Mouse (Mus musculus) forebrain, embryonic 14.5 days (tissue): ENCODE results near the gene Gm11444. TPM values are rescaled to one million over a fixed set of nuclear protein-coding genes. Genes with fewer than 3 reads are reported as not detected.

Source experiments
- ATAC-seq: fragments of 200-750 bp; cut with Nextera tagmentation; 2 replicates; pipeline ENCODE4 v1.8.0; 2017; ENCODE audit warnings: mild to moderate bottlenecking, moderate library complexity
- DNase-seq: peaks from one replicate; pipeline ENCODE4 v3.0.0-alpha.2; 2015; ENCODE audit warnings: low spot score
- H3K27ac ChIP-seq: fragments of 300-500 bp; sonication (generic); 2 replicates; pipeline ENCODE4 v1.5.1; 2014; ENCODE audit warnings: low read depth, mild to moderate bottlenecking, control low read depth, low read length, moderate library complexity
- H3K27me3 ChIP-seq: fragments of 300-500 bp; sonication (generic); replicated peaks from 2 replicates; pipeline ENCODE4 v1.6.1; 2014; ENCODE audit warnings: low read length, control low read depth, mixed read lengths; ENCODE audit not compliant: control insufficient read depth, insufficient read depth
- H3K36me3 ChIP-seq: fragments of 300-500 bp; sonication (generic); 2 replicates; pipeline ENCODE4 v1.6.1; 2014; ENCODE audit warnings: low read length, control low read depth; ENCODE audit not compliant: control insufficient read depth, insufficient read depth
- H3K4me1 ChIP-seq: fragments of 300-500 bp; sonication (generic); 2 replicates; pipeline ENCODE4 v1.6.1; 2014; ENCODE audit warnings: antibody characterized with exemption, low read length, control low read depth; ENCODE audit not compliant: control insufficient read depth, insufficient read depth
- H3K4me2 ChIP-seq: fragments of 300-500 bp; sonication (generic); 2 replicates; pipeline ENCODE4 v1.6.1; 2014; ENCODE audit warnings: mild to moderate bottlenecking, control low read depth, low read length
- H3K4me3 ChIP-seq: fragments of 300-500 bp; sonication (generic); 2 replicates; pipeline ENCODE4 v1.5.1; 2014; ENCODE audit warnings: low read depth, low read length, control low read depth
- H3K9ac ChIP-seq: fragments of 300-500 bp; sonication (generic); 2 replicates; pipeline ENCODE4 v1.6.1; 2014; ENCODE audit warnings: mild to moderate bottlenecking, low read length, control low read depth, moderate library complexity
- H3K9me3 ChIP-seq: fragments of 300-500 bp; sonication (generic); replicated peaks from 2 replicates; pipeline ENCODE4 v1.6.1; 2016; ENCODE audit warnings: low read length, control low read depth, mixed read lengths; ENCODE audit not compliant: control insufficient read depth
- WGBS: fragments of 180-500 bp; shearing (Covaris S2); extraction: QIAGEN DNeasy Blood & Tissue Kit; methylation state at CpG from one replicate; pipeline ENCODE4 v1.1.7; 2014; 5-methylcytosine and 5-hydroxymethylcytosine counted together
- polyA plus RNA-seq: library from polyadenylated mRNA; unstranded; fragments of >200 nt; fragmentation: Nextera tagmentation; extraction: Ambion mirVana; gene quantifications from 2 replicates; pipeline ENCODE4 v1.2.1, GENCODE M21; 2014

The Gm11444 gene
- polyA plus RNA-seq, 1 experiment from 2014 or later: not detected

- peaks cover 9% of the 10 kb centered on the region for H3K4me1 ChIP-seq
- no peak overlapping the region for H3K27ac ChIP-seq
- no peak overlapping the region for H3K4me2 ChIP-seq
- 3% methylated on average over 20 of the region's 20 CpGs for WGBS
- no peak overlapping the region for H3K9ac ChIP-seq
- H3K27me3 ChIP-seq: peaks cover 95% of the 10 kb centered on the region
- 0 out of 2 replicates have a peak overlapping the region, but pooled peaks have one; percentile 10 for H3K4me3 ChIP-seq
- no peaks in the 10 kb centered on the region for H3K36me3 ChIP-seq
- DNase-seq: no peak
- H3K9me3 ChIP-seq: no peaks in the 10 kb centered on the region
- ATAC-seq: no peak
These were observed 11.5 kb downstream of the Gm11444 start for GRCm38 (mm10) chr11:85838424-85839257.

- H3K27me3 ChIP-seq: peaks cover 87% of the 10 kb centered on the region
- under 1% methylated on average over 67 of the region's 67 CpGs for WGBS
- peak overlapping the region; percentile 20; the same call in 1 of the 2 replicates for H3K4me2 ChIP-seq
- no peaks in the 10 kb centered on the region for H3K9me3 ChIP-seq
- H3K4me1 ChIP-seq: peaks cover 7% of the 10 kb centered on the region
- H3K27ac ChIP-seq: no peak overlapping the region
- no peak for ATAC-seq
- H3K9ac ChIP-seq: no peak overlapping the region
- DNase-seq: no peak
- H3K4me3 ChIP-seq: peak overlapping the region; percentile 10; the same call in 1 of the 2 replicates
- H3K36me3 ChIP-seq: no peaks in the 10 kb centered on the region
These were observed 12.3 kb downstream of the Gm11444 start for GRCm38 (mm10) chr11:85837648-85838423.

GRCm38 (mm10) chr11:85837291-85837647 lies 12.9 kb downstream of the Gm11444 start:
- H3K4me2 ChIP-seq: no peak overlapping the region
- ATAC-seq (no peak), DNase-seq (no peak)
- peaks cover 8% of the 10 kb centered on the region; the same call in 1 of the 2 replicates for H3K4me1 ChIP-seq
- peaks cover 82% of the 10 kb centered on the region for H3K27me3 ChIP-seq
- H3K9me3 ChIP-seq: no peaks in the 10 kb centered on the region
- H3K27ac ChIP-seq: no peak overlapping the region
- no peak overlapping the region for H3K9ac ChIP-seq
- peak overlapping the region; percentile 9; the same call in 1 of the 2 replicates for H3K4me3 ChIP-seq
- no peaks in the 10 kb centered on the region for H3K36me3 ChIP-seq
- WGBS: under 1% methylated on average over 18 of the region's 18 CpGs

GRCm38 (mm10) chr11:85836523-85837290 lies 13.4 kb downstream of the Gm11444 start:
- peaks cover 82% of the 10 kb centered on the region for H3K27me3 ChIP-seq
- ATAC-seq (no peak), DNase-seq (no peak)
- H3K27ac ChIP-seq: no peak overlapping the region
- H3K9me3 ChIP-seq: no peaks in the 10 kb centered on the region
- WGBS: under 1% methylated on average over 32 of the region's 32 CpGs
- peaks cover 8% of the 10 kb centered on the region; the same call in 1 of the 2 replicates for H3K4me1 ChIP-seq
- H3K36me3 ChIP-seq: no peaks in the 10 kb centered on the region
- no peak overlapping the region for H3K4me2 ChIP-seq
- peak overlapping the region; percentile 9; the same call in 1 of the 2 replicates for H3K4me3 ChIP-seq
- no peak overlapping the region for H3K9ac ChIP-seq

DNA sequence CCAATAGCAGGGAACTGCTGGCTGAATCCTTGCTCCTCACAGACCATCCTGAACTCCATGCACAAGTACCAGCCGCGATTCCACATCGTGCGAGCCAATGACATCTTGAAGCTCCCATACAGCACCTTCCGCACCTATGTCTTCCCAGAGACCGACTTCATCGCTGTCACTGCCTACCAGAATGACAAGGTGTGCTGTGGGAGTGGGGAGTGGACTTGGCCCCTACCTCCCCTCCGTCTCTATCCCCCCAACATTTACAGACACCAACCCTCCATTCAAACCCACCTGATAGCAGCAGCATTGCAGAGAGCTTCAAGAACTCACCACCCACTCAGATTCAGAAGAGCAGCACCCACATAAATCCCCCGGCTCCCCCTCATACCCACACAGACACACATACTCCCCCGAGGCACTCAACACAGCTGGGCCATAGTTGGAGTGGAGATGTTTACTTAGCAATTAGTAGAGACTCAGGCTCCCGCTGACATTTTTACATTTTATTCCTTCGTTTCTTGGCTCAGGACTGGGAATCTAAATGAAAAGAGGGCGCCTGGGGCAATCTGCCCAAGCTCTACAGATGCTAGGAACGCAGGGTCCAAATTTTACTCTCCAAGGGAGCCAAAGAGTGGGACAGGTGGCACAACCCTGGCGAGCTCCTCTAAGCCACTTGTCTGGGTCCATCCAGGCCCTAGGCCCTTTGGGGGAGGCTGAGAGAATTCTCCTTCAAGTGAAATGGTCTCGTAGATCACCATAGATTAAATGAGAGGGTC lies 14.2 kb downstream of the Gm11444 start:
- WGBS: 2% methylated on average over 16 of the region's 16 CpGs
- peaks cover 82% of the 10 kb centered on the region for H3K27me3 ChIP-seq
- DNase-seq (peak; percentile 47), ATAC-seq (no peak)
- no peak overlapping the region for H3K9ac ChIP-seq
- no peak overlapping the region for H3K4me3 ChIP-seq
- H3K36me3 ChIP-seq: no peaks in the 10 kb centered on the region
- no peak overlapping the region for H3K27ac ChIP-seq
- H3K4me2 ChIP-seq: no peak overlapping the region
- H3K9me3 ChIP-seq: no peaks in the 10 kb centered on the region
- H3K4me1 ChIP-seq: peaks cover 7% of the 10 kb centered on the region; the same call in 1 of the 2 replicates

DNA sequence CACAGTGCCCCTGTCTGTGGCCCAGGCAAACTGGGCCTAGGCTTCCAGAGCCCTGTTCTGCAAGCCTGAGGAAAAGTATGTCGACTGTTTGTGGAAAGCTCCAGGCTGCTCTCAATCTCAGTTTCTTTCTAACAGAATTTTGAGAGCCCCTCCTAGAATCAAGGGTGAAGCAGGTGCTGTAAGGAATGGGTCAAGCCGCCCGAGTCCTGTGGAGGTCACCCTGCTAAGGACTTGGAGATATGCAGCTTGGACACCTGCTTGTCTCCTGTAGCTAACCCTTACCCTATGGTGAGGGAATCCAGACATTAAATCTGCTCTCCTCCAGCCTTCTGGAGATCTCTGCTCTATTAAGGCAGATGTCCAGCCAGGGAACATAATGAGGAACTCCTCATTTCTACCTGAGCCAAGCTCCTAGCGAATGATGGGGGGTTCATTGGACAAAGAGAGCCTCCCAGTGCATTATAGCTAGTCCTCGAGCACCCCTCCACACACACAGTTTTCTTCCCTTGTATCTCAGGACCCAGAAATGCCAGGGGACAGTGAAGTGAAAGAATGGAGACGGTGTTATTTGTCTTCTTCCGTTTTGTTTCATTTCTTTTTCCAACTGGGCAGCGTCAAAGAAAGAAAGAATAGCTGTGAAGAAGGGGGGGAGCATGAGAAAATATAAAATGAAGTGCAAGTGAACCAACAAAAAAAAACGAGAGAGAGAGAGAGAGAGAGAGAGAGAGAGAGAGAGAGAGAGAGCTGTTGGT lies 15.0 kb downstream of the Gm11444 start:
- no peak overlapping the region for H3K9ac ChIP-seq
- H3K9me3 ChIP-seq: no peaks in the 10 kb centered on the region
- H3K4me2 ChIP-seq: no peak overlapping the region
- DNase-seq (no peak), ATAC-seq (no peak)
- 1% methylated on average over 9 of the region's 9 CpGs for WGBS
- H3K27me3 ChIP-seq: peaks cover 82% of the 10 kb centered on the region
- H3K36me3 ChIP-seq: no peaks in the 10 kb centered on the region
- H3K27ac ChIP-seq: no peak overlapping the region
- peaks cover 7% of the 10 kb centered on the region for H3K4me1 ChIP-seq
- H3K4me3 ChIP-seq: no peak overlapping the region

GRCm38 (mm10) chr11:85834386-85834931 lies 15.7 kb downstream of the Gm11444 start:
- Histone ChIP-seq H3K9ac (no peak overlapping the region), H3K9me3 (no peaks in the 10 kb centered on the region), H3K27ac (no peak overlapping the region), H3K4me1 (peaks cover 13% of the 10 kb centered on the region), H3K4me3 (no peak overlapping the region), H3K4me2 (no peak overlapping the region), H3K27me3 (peaks cover 82% of the 10 kb centered on the region), H3K36me3 (no peaks in the 10 kb centered on the region)
- WGBS: 3% methylated on average over 17 of the region's 17 CpGs
- DNase-seq (no peak), ATAC-seq (no peak)
